Mouse (Mus musculus) CH12F3 (cell line): ENCODE data around the gene Pdia6.

ENCODE experiments used
- in situ Hi-C: fragments of 300-500 bp; cut with MboI; formaldehyde crosslinking; loops from 2 replicates; pipeline ENCODE4 v1.14.3; 2020; ENCODE audit warnings: low sequenced_read_pairs

The Pdia6 gene

GRCm38 (mm10) chr12:17333459-17333858 lies 67.1 kb downstream of the Pdia6 start:
- in situ Hi-C loops, result no loop called here
